Mouse (Mus musculus) heart, adult 2 months (tissue): ENCODE data around the gene Pkm.

Experiments used
- EP300 ChIP-seq: fragments of 200-500 bp; IDR thresholded peaks from 2 replicates; pipeline ENCODE4 v1.6.1; 2011; ENCODE audit warnings: low read depth, low read length, control low read depth; ENCODE audit not compliant: insufficient read depth
- POLR2A ChIP-seq: fragments of 200-500 bp; IDR thresholded peaks from 2 replicates; pipeline ENCODE4 v1.6.1; 2011; ENCODE audit warnings: mild to moderate bottlenecking, low read depth, low read length, control low read depth; ENCODE audit not compliant: insufficient read depth

- TF ChIP-seq EP300 (0 out of 2 replicates have a peak, but pooled peaks have one; percentile 7), POLR2A (no peak)
Measured at GRCm38 (mm10) chr9:59656635-59657617, 758 bp downstream of the Pkm start.
